Mouse (Mus musculus): ENCODE data around the gene Adam1a. TPM values are rescaled to one million over a fixed set of nuclear protein-coding genes. Genes with fewer than 3 reads are reported as not detected.
"Not testable (repeated sequence)": the region's sequence is repeated elsewhere in the genome, so short reads cannot be mapped to it uniquely, and the experiment has no call there.

Gene Adam1a
- total and polyA plus RNA-seq, 3 experiments, result 1.0 to 1.9 TPM; not detected in 1

DNA sequence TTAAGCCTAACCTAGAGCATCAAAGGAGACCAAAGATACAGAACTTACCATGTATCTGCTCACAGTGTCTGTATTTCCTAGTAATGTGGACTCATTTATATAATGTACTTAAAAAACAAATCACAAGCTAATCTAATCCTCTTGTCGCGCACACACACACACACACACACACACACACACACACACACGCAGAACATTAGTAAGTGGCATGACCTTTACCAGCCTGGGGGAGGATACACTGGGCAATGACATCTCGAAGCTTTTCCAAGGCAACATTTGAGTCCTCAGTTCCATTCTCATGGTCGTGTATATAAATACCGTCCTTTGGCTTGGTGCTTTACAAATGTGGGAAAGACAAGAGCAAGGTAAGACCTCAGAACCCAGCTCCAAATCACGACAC lies 18.8 kb downstream of the Adam1a start:
- no peak for TF ChIP-seq HCFC1 (IDR thresholded peaks at IDR 0.05; ENCODE audit: low read depth, low read length)
- no peak for TF ChIP-seq MAZ (IDR thresholded peaks at IDR 0.05; ENCODE audit: low read depth, low read length)
- TF ChIP-seq KAT2A (conservative IDR thresholded peaks at IDR 0.05; ENCODE audit: low read depth, low read length), result no peak
- no peak for TF ChIP-seq CHD2 (IDR thresholded peaks at IDR 0.05; ENCODE audit: low read length)
- no peak for TF ChIP-seq USF2 (IDR thresholded peaks at IDR 0.05; ENCODE audit: borderline replicate concordance in 1 of 2, insufficient read depth in 1 of 2, low read depth in 1 of 2, low read length in 2 of 2)
- TF ChIP-seq NELFE (IDR thresholded peaks at IDR 0.05; ENCODE audit: low read depth, low read length), result no peak
- no peak for TF ChIP-seq CHD1 (IDR thresholded peaks at IDR 0.05; ENCODE audit: low read depth, low read length)
- TF ChIP-seq JUND (IDR thresholded peaks at IDR 0.05; ENCODE audit: low read depth, low read length), result no peak
- TF ChIP-seq MXI1 (IDR thresholded peaks at IDR 0.05; ENCODE audit: low read depth, low read length), result no peak
- no peak for TF ChIP-seq RCOR1 (IDR thresholded peaks at IDR 0.05; ENCODE audit: low read depth, low read length)
- TF ChIP-seq ETS1 (IDR thresholded peaks at IDR 0.05; ENCODE audit: low read depth, low read length), result no peak
- no peak for TF ChIP-seq BHLHE40 (IDR thresholded peaks at IDR 0.05; ENCODE audit: borderline replicate concordance, low read depth, low read length)
- Histone ChIP-seq H3K27me3 (ENCODE audit: control insufficient read depth in 1 of 2, insufficient read depth in 2 of 2, low read length in 2 of 2) (no peaks in the 10 kb centered on the region), H3K9me3 (replicated peaks; ENCODE audit: insufficient read depth, low read length) (no peaks in the 10 kb centered on the region), H3K36me3 (ENCODE audit: control insufficient read depth in 1 of 2, insufficient read depth in 2 of 2, low read length in 2 of 2) (peaks cover 0 to 14% of the 10 kb centered on the region in 2 experiments; a peak in 2 of 4 replicates), H3K79me2 (ENCODE audit: control insufficient read depth, insufficient read depth, low read length, poor library complexity) (no peaks in the 10 kb centered on the region), H3K27ac (ENCODE audit: control insufficient read depth, low read depth, low read length) (no peak overlapping the region), H3K9ac (ENCODE audit: control insufficient read depth, low read depth, low read length, poor library complexity, severe bottlenecking) (no peak overlapping the region), H3K4me3 (ENCODE audit: control insufficient read depth in 1 of 2, insufficient read depth in 1 of 2, low read depth in 2 of 2, low read length in 2 of 2) (no peak overlapping the region), H3K4me1 (ENCODE audit: control insufficient read depth in 1 of 2, insufficient read depth in 2 of 2, low read length in 2 of 2) (no peaks in the 10 kb centered on the region)
- no peak for DNase-seq (ENCODE audit: low read depth, low spot score)

DNA sequence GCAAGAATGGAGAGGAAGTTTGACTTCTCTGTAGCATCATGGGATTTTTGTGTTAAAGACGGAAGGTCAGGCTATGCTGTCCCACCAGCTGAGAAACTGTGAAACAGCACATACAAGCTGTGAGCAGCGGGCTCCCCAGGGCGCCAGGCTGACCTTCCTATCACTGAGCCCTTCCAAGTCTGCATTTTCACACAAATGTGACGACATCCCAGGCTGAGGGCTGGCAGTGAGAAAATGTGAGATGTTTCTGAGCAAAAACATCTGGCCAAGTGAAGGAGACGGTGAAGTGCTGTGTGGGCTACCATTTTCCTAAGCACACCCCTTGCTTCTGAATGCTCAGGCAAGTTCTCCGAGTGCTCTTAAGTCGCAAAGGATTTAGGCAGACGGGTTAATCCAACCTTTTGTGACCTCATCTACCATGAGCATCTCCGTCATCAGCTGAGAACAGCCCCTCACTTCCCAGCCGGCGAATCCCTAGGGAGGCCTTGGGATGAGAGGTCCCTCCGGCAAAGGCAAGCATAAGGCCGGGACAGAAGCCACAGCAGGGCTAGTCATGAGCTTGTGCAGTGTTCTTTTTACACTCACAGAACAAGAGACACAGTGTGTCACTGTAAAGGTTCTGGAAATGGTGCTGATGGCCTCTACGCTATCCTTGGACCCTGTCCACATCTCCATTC lies 19.4 kb downstream of the Adam1a start:
- Histone ChIP-seq H3K79me2 (ENCODE audit: control insufficient read depth, insufficient read depth, low read length, poor library complexity) (no peaks in the 10 kb centered on the region), H3K27me3 (ENCODE audit: control insufficient read depth in 1 of 2, insufficient read depth in 2 of 2, low read length in 2 of 2) (no peaks in the 10 kb centered on the region), H3K4me3 (ENCODE audit: control insufficient read depth in 1 of 2, insufficient read depth in 1 of 2, low read depth in 2 of 2, low read length in 2 of 2) (no peak overlapping the region), H3K9ac (ENCODE audit: control insufficient read depth, low read depth, low read length, poor library complexity, severe bottlenecking) (no peak overlapping the region), H3K36me3 (ENCODE audit: control insufficient read depth in 1 of 2, insufficient read depth in 2 of 2, low read length in 2 of 2) (peaks cover 0 to 14% of the 10 kb centered on the region in 2 experiments; a peak in 2 of 4 replicates), H3K4me1 (ENCODE audit: control insufficient read depth in 1 of 2, insufficient read depth in 2 of 2, low read length in 2 of 2) (no peaks in the 10 kb centered on the region), H3K9me3 (replicated peaks; ENCODE audit: insufficient read depth, low read length) (no peaks in the 10 kb centered on the region), H3K27ac (ENCODE audit: control insufficient read depth, low read depth, low read length) (no peak overlapping the region)
- TF ChIP-seq MAX (IDR thresholded peaks at IDR 0.05; ENCODE audit: low read length) (no peak), CHD1 (IDR thresholded peaks at IDR 0.05; ENCODE audit: low read depth, low read length) (no peak), NRF1 (IDR thresholded peaks at IDR 0.05; ENCODE audit: insufficient read depth, low read depth, low read length, poor library complexity, severe bottlenecking) (no peak), MAFK (IDR thresholded peaks at IDR 0.05; ENCODE audit: borderline replicate concordance, low read depth, low read length) (no peak), CHD2 (IDR thresholded peaks at IDR 0.05; ENCODE audit: low read length) (no peak), SMC3 (IDR thresholded peaks at IDR 0.05; ENCODE audit: low read depth, low read length) (no peak), ZNF384 (IDR thresholded peaks at IDR 0.05; ENCODE audit: low read depth, low read length) (no peak), ZKSCAN1 (IDR thresholded peaks at IDR 0.05; ENCODE audit: low read depth, low read length) (no peak)
- no peak for DNase-seq (ENCODE audit: low read depth, low spot score)

DNA sequence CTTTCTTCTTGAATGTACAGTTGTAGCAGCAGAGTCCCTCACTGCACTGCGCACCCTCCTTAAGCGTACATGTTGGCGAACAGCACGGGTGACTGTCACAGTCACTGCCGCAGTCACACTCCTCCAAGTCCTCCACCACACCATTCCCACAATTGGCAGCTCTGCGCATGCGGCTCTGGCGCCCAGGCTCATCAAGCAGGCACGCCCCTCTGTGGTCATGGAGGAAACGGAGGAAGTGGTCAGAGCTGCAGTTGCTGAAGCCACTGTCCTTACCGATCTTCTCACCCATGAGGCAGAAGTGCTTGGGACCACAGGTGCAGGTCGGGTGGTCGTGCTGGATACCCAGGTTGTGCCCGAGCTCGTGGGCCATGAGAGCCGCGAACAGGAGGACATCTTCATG lies 25.5 kb downstream of the Adam1a start:
- not testable (repeated sequence) for H3K4me1 ChIP-seq (ENCODE audit: control insufficient read depth in 1 of 2, insufficient read depth in 2 of 2, low read length in 2 of 2); H3K9ac ChIP-seq (ENCODE audit: control insufficient read depth, low read depth, low read length, poor library complexity, severe bottlenecking); H3K9me3 ChIP-seq (replicated peaks; ENCODE audit: insufficient read depth, low read length); H3K27me3 ChIP-seq (ENCODE audit: control insufficient read depth in 1 of 2, insufficient read depth in 2 of 2, low read length in 2 of 2); H3K27ac ChIP-seq (ENCODE audit: control insufficient read depth, low read depth, low read length); DNase-seq (ENCODE audit: low read depth, low spot score); H3K4me3 ChIP-seq (ENCODE audit: control insufficient read depth in 1 of 2, insufficient read depth in 1 of 2, low read depth in 2 of 2, low read length in 2 of 2); H3K36me3 ChIP-seq (ENCODE audit: control insufficient read depth in 1 of 2, insufficient read depth in 2 of 2, low read length in 2 of 2); H3K79me2 ChIP-seq (ENCODE audit: control insufficient read depth, insufficient read depth, low read length, poor library complexity)

Data from MEL (cell line).